Mouse (Mus musculus) MN1 (cell line): ENCODE results near the gene Sycp1.

ENCODE experiments used
- DNase-seq: peaks from one replicate; pipeline ENCODE4 v3.0.0-alpha.2; 2016; ENCODE audit warnings: low spot score

Gene Sycp1

DNA sequence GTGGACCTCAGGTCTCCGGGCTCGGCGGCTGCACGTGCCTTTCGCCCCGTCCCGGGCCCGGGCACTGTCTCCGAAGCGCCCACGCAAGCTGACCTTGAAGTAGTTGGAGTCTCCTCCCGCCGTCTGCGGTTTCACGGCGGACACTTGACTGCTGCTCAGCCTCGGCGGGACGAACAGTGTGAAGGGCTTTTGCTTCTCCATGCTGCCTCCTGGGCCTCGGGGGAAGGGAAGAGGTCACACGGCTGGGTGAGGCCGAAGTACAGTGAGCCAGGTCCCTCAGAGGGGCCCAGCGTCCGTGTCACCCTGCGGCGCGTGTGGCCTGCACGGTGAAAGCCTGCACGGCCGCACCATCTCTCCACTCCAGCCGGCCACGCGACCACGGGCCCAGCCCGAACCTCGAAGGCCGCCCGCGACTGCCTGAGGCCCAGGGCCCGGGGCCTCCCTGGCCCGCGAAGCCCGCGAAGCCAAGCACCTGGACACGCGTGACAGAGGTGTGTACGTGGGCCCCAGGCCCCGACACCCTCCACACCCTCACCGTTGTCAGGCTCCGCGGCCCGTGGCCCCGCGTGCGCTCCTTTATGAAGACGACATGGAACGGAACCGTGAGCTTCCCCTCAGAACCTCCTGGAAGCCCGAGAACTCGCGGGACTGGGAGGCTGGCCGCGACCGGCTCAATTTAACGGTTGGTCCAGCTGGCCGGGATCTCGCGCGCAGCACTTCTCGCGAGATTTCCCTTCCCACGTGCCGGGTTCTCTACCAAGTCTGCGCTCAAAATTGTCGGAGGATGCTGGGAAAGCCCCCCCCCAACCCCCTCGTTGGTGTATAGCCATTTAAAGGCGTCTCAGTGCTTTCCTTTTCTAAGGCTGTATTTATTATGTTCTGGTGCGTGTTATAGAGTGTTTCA lies at the start of gene Sycp1:
Sycp1 (minus strand) TSS at position 650 of the 904 bp plus-strand sequence.
- no peak for DNase-seq

DNA sequence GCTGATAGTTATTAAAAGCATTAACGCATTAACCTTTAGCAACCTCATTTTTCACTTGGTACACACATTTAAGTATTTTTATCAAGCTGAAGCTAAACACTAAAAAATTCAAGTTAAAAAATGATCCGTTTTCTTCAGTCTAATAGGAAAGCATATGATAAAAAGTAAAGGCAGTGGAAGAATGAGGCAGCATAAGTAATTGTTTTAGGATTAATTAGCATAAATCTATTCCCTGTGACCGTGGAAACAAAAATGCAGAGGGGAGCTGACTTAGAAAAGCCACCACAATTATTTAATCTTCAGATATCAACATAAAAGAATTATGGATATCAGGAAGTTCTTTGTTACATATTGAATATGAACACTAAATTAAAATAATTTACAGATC lies 44.4 kb upstream of the Sycp1 start:
- DNase-seq = no peak

GRCm38 (mm10) chr3:102979550-102980348 lies 43.8 kb upstream of the Sycp1 start:
- no peak for DNase-seq

DNA sequence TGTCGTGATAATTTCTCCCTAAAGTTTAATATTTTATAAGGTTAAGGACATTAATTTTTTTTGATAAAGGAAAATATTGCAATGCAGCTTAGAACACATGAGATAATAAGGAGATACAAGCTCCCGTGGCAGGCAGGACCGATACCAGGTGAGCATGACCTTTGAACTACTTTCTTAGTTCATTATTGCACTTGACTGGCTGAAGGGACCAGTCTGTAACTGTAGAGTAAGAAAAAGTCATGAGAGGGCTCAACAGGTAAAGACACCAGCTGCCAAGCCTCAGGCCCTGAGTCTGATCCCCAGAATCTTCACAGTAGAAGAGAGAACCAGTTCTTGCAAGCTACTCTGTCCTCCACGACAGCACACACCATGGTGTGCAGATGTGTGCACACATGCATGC lies 41.0 kb upstream of the Sycp1 start:
- DNase-seq = no peak

DNA sequence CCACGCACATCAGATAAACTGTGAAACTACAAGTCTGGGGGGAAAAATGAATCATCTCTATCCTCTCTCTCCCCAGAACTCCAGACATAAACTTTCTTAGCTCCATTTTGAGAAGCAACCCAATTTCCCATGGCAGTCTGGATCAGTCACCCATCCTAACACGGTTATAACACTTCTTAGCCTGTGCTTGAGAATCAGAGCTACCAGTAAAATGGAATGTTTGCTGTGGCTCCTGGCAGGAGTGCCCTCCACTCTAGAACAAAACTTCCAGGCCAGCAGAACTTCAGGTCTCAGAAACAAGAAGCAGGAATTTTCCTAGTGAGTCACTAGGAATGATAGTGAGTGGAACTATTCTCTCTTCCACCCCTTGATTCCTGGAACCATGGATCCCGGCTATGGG lies 34.6 kb upstream of the Sycp1 start:
- DNase-seq = no peak

DNA sequence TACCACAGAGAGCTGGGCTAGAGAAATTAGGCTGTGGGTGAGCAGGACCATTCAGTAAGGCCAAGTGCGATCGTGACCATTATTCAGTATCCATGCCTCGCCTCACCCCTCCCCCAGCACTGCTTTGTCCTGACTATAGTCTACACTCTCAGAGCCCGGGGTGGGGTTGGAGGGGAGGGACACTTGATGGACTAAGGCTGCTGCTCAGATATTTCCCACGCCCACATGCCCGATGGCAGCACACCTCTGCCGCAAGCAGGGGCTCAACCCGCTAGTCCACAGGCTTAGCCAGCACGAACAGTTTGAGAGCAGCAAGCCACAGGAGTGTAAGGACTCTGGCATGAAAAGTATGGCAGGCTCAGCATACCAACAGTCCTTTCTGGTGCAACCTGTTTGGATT lies 34.2 kb upstream of the Sycp1 start:
- DNase-seq = no peak

GRCm38 (mm10) chr3:102964033-102964432 lies 28.1 kb upstream of the Sycp1 start, which contains the start of gene Nr1h5:
Gene Nr1h5 (minus strand): TSS chr3:102964133.
- DNase-seq = no peak

DNA sequence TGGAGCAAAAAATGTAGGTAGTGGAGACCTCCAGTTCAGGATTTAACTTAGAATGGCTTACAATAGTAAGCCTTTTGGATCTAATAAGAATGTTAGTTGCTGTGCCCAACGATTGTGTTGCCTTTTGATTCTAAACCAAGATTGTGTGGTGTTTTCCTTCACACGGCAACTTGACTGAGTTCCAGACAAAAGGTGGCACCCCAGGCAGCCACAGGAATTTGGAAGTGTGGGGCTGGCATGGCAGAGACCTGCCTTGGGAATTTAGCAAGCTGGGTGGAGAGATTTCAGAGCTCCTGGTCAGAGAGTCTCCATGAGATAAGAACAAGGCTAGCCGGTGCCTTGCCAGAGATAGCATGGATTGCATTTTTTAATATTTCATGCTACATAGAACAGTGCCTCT lies 19.7 kb upstream of the Sycp1 start:
- no peak for DNase-seq

DNA sequence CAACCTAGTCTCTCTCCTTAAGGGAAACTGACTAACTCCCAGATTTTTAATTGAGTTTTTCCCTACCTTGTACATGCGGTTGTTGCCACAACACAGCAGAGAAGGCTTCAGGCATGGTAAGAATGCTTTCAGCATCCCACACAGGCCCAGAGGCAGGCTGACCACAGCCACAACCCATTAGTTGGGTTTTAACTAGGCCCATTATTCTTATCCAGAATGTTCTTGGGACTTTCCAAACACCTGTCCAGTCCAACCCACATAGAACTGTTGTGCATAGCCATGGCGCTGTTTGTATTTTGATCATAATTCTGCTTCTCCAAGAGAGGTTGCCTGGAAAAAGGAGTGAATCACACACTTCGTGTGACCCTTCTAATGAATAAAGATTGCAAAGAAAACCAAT lies 19.2 kb upstream of the Sycp1 start:
- no peak for DNase-seq

GRCm38 (mm10) chr3:102954476-102954875 lies 18.6 kb upstream of the Sycp1 start:
- DNase-seq = no peak

DNA sequence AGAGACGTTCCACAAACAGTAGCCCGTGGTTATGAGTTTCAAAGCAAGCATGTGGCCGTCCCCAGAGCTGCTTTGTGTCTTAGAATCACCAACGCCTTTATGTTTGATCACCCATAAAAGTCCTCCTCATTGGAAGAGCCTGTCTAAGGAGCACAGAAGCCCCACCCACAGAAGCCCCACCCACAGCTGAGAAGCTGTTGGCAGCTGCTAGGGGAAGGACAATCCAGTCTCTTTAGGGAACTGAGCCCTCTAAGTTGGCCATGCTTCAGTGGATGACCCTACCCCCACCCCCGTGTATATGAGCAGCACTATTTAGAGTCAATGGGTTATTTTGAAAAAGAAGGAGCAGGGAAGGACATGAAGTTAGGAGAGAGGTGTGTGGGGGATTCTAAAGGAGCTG lies 11.0 kb upstream of the Sycp1 start:
- no peak for DNase-seq

- no peak for DNase-seq
Measured at GRCm38 (mm10) chr3:102946312-102946711, 10.4 kb upstream of the Sycp1 start.

DNA sequence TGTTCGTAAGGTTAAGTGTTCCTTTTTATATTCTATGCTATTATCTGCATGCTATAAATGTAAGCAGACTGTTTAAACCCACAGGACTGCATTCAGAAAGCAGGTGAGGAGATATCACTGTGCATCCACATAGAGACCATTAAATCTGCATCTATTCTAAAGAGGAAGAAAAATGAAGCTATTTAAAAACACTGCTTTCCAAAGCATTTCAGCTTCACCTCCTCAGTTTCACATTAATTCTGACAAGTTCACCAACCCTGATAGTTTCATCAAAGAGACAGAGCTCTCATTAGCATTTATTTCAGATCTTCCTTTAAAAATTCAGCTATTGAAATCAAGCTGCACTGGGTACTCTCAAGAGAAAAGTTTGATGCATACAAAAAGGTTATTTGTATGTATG lies 2.2 kb upstream of the Sycp1 start:
- DNase-seq = no peak

DNA sequence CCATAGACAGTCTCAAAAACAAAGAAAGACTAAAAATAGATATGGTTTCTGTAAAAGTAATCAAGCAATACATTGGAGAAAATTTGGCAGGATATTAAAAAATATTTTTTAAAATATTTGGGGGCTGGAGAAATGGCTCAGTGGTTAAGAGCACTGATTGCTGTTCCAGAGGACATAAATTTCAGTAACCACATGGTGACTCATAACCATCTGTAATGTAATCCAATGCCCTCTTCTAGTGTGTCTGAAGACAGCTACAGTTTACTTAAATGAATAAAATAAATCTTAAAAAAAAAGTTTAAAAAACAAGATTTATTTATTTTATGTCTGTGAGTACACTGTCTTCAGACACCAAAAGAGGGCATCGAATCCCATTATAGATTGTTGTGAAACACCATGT lies 36.8 kb downstream of the Sycp1 start:
- no peak for DNase-seq

DNA sequence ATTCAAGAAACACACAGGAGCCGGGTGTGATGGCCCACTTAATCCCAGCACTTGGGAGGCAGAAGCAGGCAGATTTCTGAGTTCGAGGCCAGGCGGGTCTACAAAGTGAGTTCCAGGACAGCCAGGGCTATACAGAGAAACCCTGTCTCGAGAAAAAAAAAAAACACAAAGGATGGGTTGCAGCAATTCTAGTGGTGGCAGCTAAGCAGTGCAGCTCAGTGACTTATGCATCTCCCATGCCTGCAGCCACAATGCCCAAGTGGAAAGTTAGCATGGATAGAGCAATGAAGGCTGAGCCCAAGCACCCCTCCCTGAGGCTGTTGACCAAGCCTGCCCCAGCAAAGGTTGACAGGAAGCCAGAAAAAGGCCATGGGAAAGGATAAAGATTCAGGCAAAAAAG lies 55.4 kb downstream of the Sycp1 start:
- DNase-seq = no peak

- no peak for DNase-seq
Measured at GRCm38 (mm10) chr3:102848661-102849060, 87.2 kb downstream of the Sycp1 start.

- no peak for DNase-seq
Measured at GRCm38 (mm10) chr3:102842386-102842785, 93.5 kb downstream of the Sycp1 start.

- peak; percentile 75 for DNase-seq
Measured at GRCm38 (mm10) chr3:102803937-102804336, 132.0 kb downstream of the Sycp1 start.

GRCm38 (mm10) chr3:102787369-102787768 lies 148.5 kb downstream of the Sycp1 start:
- DNase-seq = no peak

DNA sequence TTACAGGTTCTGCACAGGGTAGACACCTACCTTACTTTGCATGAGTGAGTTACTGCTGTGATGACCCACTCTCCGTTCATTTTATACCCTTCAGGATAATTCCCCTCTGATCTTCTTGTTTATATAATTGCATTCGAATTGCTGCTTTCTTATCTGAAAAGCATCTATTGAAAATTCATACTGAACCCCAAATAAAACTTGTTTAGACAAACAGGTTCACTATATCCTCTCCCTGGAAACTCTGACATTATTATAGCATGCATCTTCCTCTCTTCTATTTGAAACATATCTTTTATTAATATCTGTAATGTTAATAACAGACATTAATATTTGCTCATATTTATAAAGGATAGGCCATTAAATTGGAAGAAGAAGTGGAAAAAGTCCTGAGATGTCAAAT lies 153.3 kb downstream of the Sycp1 start, which contains the start of gene Tshb:
Tshb (minus strand) TSS at position 101 of the 400 bp plus-strand sequence.
- no peak for DNase-seq

DNA sequence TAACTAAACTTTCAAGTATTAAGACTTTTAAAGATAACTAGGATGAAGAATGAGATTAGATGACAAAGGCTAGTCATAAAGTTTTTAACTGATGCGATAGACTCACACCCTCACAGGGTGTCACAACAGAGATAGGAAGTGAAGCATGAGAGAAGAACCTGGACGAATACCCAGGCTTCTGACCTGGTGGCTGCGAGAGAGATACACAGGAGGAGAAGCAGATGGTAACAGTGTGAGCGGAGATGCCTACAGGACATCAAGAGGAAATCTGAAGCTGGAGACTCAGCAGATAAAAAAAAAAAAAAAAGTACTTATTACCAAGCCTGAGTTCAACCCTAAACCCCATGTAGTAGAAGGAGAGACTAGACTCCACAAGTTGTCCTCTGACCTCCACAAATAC lies 162.9 kb downstream of the Sycp1 start:
- no peak for DNase-seq
